Mouse (Mus musculus) midbrain, embryonic 10.5 days (tissue): Measurements from ENCODE around the gene Spag17. TPM values are rescaled to one million over a fixed set of nuclear protein-coding genes. Genes with fewer than 3 reads are reported as not detected.

Experiments
- DNase-seq: peaks from one replicate; pipeline ENCODE4 v3.0.0-alpha.2; 2017; ENCODE audit warnings: low spot score
- H3K27ac ChIP-seq: fragments of 300-500 bp; sonication (generic); replicated peaks from 2 replicates; pipeline ENCODE4 v1.5.1; 2016; ENCODE audit warnings: mild to moderate bottlenecking
- H3K27me3 ChIP-seq: fragments of 300-500 bp; sonication (generic); 2 replicates; pipeline ENCODE4 v1.6.1; 2016; ENCODE audit warnings: low read depth, mild to moderate bottlenecking; ENCODE audit not compliant: poor library complexity, severe bottlenecking
- H3K36me3 ChIP-seq: fragments of 300-500 bp; sonication (generic); 2 replicates; pipeline ENCODE4 v1.6.1; 2016; ENCODE audit warnings: mild to moderate bottlenecking, moderate library complexity
- H3K4me1 ChIP-seq: fragments of 300-500 bp; sonication (generic); 2 replicates; pipeline ENCODE4 v1.6.1; 2016
- H3K4me3 ChIP-seq: fragments of 300-500 bp; sonication (generic); 2 replicates; pipeline ENCODE4 v1.5.1; 2016; ENCODE audit warnings: mild to moderate bottlenecking, moderate library complexity
- H3K9me3 ChIP-seq: fragments of 300-500 bp; sonication (generic); replicated peaks from 2 replicates; pipeline ENCODE4 v1.6.1; 2016; ENCODE audit warnings: mild to moderate bottlenecking
- WGBS: fragments of 180-500 bp; shearing (Covaris S2); methylation state at CpG from one replicate; pipeline ENCODE4 v1.1.7; 2016; 5-methylcytosine and 5-hydroxymethylcytosine counted together
- polyA plus RNA-seq: library from polyadenylated mRNA; unstranded; fragments of >200 nt; fragmentation: Nextera tagmentation; extraction: Ambion mirVana; gene quantifications from 2 replicates; pipeline ENCODE4 v1.2.1, GENCODE M21; 2016

Spag17 gene
- polyA plus RNA-seq, 1 experiment from 2014 or later = not detected

- no peaks in the 10 kb centered on the region for H3K36me3 ChIP-seq
- H3K27ac ChIP-seq = no peak overlapping the region
- no peak overlapping the region for H3K4me3 ChIP-seq
- no peaks in the 10 kb centered on the region for H3K4me1 ChIP-seq
- H3K27me3 ChIP-seq = no peaks in the 10 kb centered on the region
- 79% methylated on average over 1 of the region's 1 CpGs for WGBS
- no peak for DNase-seq
- H3K9me3 ChIP-seq = 0 out of 2 replicates have a peak, but pooled peaks cover 3% of the 10 kb centered on the region
Measured at GRCm38 (mm10) chr3:100004676-100005075, 119.5 kb downstream of the Spag17 start.

- Histone ChIP-seq H3K36me3 (no peaks in the 10 kb centered on the region), H3K4me3 (no peak overlapping the region), H3K27ac (no peak overlapping the region), H3K9me3 (no peaks in the 10 kb centered on the region), H3K4me1 (no peaks in the 10 kb centered on the region), H3K27me3 (no peaks in the 10 kb centered on the region)
- no peak for DNase-seq
Measured at GRCm38 (mm10) chr3:100009807-100010206, 124.6 kb downstream of the Spag17 start.

GRCm38 (mm10) chr3:100014110-100014509 is 128.9 kb downstream of the Spag17 start:
- 82% methylated on average over 1 of the region's 1 CpGs for WGBS

GRCm38 (mm10) chr3:100031291-100031690 is 146.1 kb downstream of the Spag17 start:
- peak; percentile 12 for DNase-seq
- Histone ChIP-seq H3K27ac (no peak overlapping the region), H3K9me3 (no peaks in the 10 kb centered on the region), H3K27me3 (no peaks in the 10 kb centered on the region), H3K4me3 (no peak overlapping the region), H3K36me3 (no peaks in the 10 kb centered on the region), H3K4me1 (no peaks in the 10 kb centered on the region)
- 53% methylated on average over 4 of the region's 4 CpGs for WGBS

More at GRCm38 (mm10) chr3:100014110-100014509, 128.9 kb downstream of the Spag17 start:
- Histone ChIP-seq H3K27ac (no peak overlapping the region), H3K4me3 (no peak overlapping the region), H3K4me1 (no peaks in the 10 kb centered on the region), H3K9me3 (no peaks in the 10 kb centered on the region; the same call in 1 of the 2 replicates), H3K27me3 (no peaks in the 10 kb centered on the region), H3K36me3 (no peaks in the 10 kb centered on the region)
- DNase-seq = no peak

GRCm38 (mm10) chr3:100032969-100033368 is 147.8 kb downstream of the Spag17 start:
- Histone ChIP-seq H3K27ac (no peak overlapping the region), H3K36me3 (no peaks in the 10 kb centered on the region), H3K27me3 (no peaks in the 10 kb centered on the region), H3K4me3 (no peak overlapping the region), H3K9me3 (no peaks in the 10 kb centered on the region), H3K4me1 (no peaks in the 10 kb centered on the region)
- WGBS = 71% methylated on average over 1 of the region's 1 CpGs
- no peak for DNase-seq

- no peak for DNase-seq
- no peak overlapping the region for H3K27ac ChIP-seq
- 73% methylated on average over 4 of the region's 4 CpGs for WGBS
- H3K4me3 ChIP-seq = no peak overlapping the region
- no peaks in the 10 kb centered on the region for H3K9me3 ChIP-seq
- no peaks in the 10 kb centered on the region for H3K27me3 ChIP-seq
- H3K36me3 ChIP-seq = no peaks in the 10 kb centered on the region
- H3K4me1 ChIP-seq = no peaks in the 10 kb centered on the region
Measured at GRCm38 (mm10) chr3:100034366-100034956, 149.3 kb downstream of the Spag17 start.

- Histone ChIP-seq H3K4me3 (no peak overlapping the region), H3K27me3 (no peaks in the 10 kb centered on the region), H3K36me3 (no peaks in the 10 kb centered on the region), H3K27ac (no peak overlapping the region), H3K4me1 (no peaks in the 10 kb centered on the region), H3K9me3 (no peaks in the 10 kb centered on the region)
- DNase-seq = no peak
- WGBS = 71% methylated on average over 3 of the region's 3 CpGs
Measured at GRCm38 (mm10) chr3:100035097-100035496, 149.9 kb downstream of the Spag17 start.

- Histone ChIP-seq H3K4me1 (no peaks in the 10 kb centered on the region), H3K27ac (no peak overlapping the region), H3K4me3 (no peak overlapping the region), H3K27me3 (no peaks in the 10 kb centered on the region), H3K36me3 (no peaks in the 10 kb centered on the region), H3K9me3 (no peaks in the 10 kb centered on the region)
- no peak for DNase-seq
- 91% methylated on average over 5 of the region's 5 CpGs for WGBS
Measured at GRCm38 (mm10) chr3:100036846-100037245, 151.6 kb downstream of the Spag17 start.

- DNase-seq = no peak
- H3K9me3 ChIP-seq = no peaks in the 10 kb centered on the region
- H3K36me3 ChIP-seq = no peaks in the 10 kb centered on the region
- H3K27ac ChIP-seq = no peak overlapping the region
- H3K27me3 ChIP-seq = no peaks in the 10 kb centered on the region
- 92% methylated on average over 1 of the region's 1 CpGs for WGBS
- no peaks in the 10 kb centered on the region for H3K4me1 ChIP-seq
- H3K4me3 ChIP-seq = no peak overlapping the region
Measured at GRCm38 (mm10) chr3:100074406-100074805, 189.2 kb downstream of the Spag17 start.

GRCm38 (mm10) chr3:100102386-100103092 is 217.3 kb downstream of the Spag17 start:
- no peaks in the 10 kb centered on the region for H3K9me3 ChIP-seq
- 95% methylated on average over 3 of the region's 3 CpGs for WGBS
- H3K36me3 ChIP-seq = no peaks in the 10 kb centered on the region
- H3K27me3 ChIP-seq = no peaks in the 10 kb centered on the region
- no peak for DNase-seq
- no peak overlapping the region for H3K4me3 ChIP-seq
- H3K4me1 ChIP-seq = no peaks in the 10 kb centered on the region
- no peak overlapping the region for H3K27ac ChIP-seq

- WGBS = 85% methylated on average over 2 of the region's 2 CpGs
- Histone ChIP-seq H3K4me1 (no peaks in the 10 kb centered on the region), H3K4me3 (no peak overlapping the region), H3K27ac (no peak overlapping the region), H3K27me3 (no peaks in the 10 kb centered on the region), H3K9me3 (no peaks in the 10 kb centered on the region), H3K36me3 (no peaks in the 10 kb centered on the region)
- DNase-seq = no peak
Measured at GRCm38 (mm10) chr3:100106736-100107135, 221.5 kb downstream of the Spag17 start.

GRCm38 (mm10) chr3:100118681-100119080 is 233.5 kb downstream of the Spag17 start:
- WGBS = 75% methylated on average over 2 of the region's 2 CpGs
- Histone ChIP-seq H3K9me3 (no peaks in the 10 kb centered on the region), H3K27ac (no peak overlapping the region), H3K4me1 (no peaks in the 10 kb centered on the region), H3K4me3 (no peak overlapping the region), H3K27me3 (no peaks in the 10 kb centered on the region), H3K36me3 (no peaks in the 10 kb centered on the region)
- no peak for DNase-seq

- 75% methylated on average over 2 of the region's 2 CpGs for WGBS
- H3K4me1 ChIP-seq = no peaks in the 10 kb centered on the region
Measured at GRCm38 (mm10) chr3:100121961-100122360, 236.8 kb downstream of the Spag17 start.

More at GRCm38 (mm10) chr3:100121961-100122360, 236.8 kb downstream of the Spag17 start:
- Histone ChIP-seq H3K36me3 (no peaks in the 10 kb centered on the region), H3K27me3 (no peaks in the 10 kb centered on the region), H3K9me3 (no peaks in the 10 kb centered on the region), H3K27ac (no peak overlapping the region), H3K4me3 (no peak overlapping the region)
- DNase-seq = no peak
